Mouse (Mus musculus): ENCODE results near the gene Pde9a.
A peak's percentile ranks its signal among the peaks of the same experiment; 100 is the strongest.

Gene Pde9a

GRCm38 (mm10) chr17:31370931-31371330 lies 15.1 kb upstream of the Pde9a start:
- no peak for DNase-seq (ENCODE audit: low read depth, low spot score)
- no peaks in the 10 kb centered on the region for H3K27me3 ChIP-seq (ENCODE audit: control insufficient read depth, insufficient read depth, low read length, poor library complexity, severe bottlenecking)

GRCm38 (mm10) chr17:31377961-31378360 lies 8.0 kb upstream of the Pde9a start:
- peak; percentile 71 for DNase-seq (ENCODE audit: low read depth, low spot score)
- H3K27me3 ChIP-seq (ENCODE audit: control insufficient read depth, insufficient read depth, low read length, poor library complexity, severe bottlenecking), result no peaks in the 10 kb centered on the region

More at GRCm38 (mm10) chr17:31370931-31371330, 15.1 kb upstream of the Pde9a start:
- no peaks in the 10 kb centered on the region for H3K36me3 ChIP-seq (ENCODE audit: control insufficient read depth, insufficient read depth, low read length, poor library complexity, severe bottlenecking)

GRCm38 (mm10) chr17:31378361-31378761 lies 7.6 kb upstream of the Pde9a start:
- no peaks in the 10 kb centered on the region for H3K27me3 ChIP-seq (ENCODE audit: control insufficient read depth, insufficient read depth, low read length, poor library complexity, severe bottlenecking)
- H3K36me3 ChIP-seq (ENCODE audit: control insufficient read depth, insufficient read depth, low read length, poor library complexity, severe bottlenecking), result no peaks in the 10 kb centered on the region
- no peak for DNase-seq (ENCODE audit: low read depth, low spot score)

More at GRCm38 (mm10) chr17:31377961-31378360, 8.0 kb upstream of the Pde9a start:
- H3K36me3 ChIP-seq (ENCODE audit: control insufficient read depth, insufficient read depth, low read length, poor library complexity, severe bottlenecking), result no peaks in the 10 kb centered on the region

- no peaks in the 10 kb centered on the region for H3K36me3 ChIP-seq (ENCODE audit: control insufficient read depth, insufficient read depth, low read length, poor library complexity, severe bottlenecking)
- H3K27me3 ChIP-seq (ENCODE audit: control insufficient read depth, insufficient read depth, low read length, poor library complexity, severe bottlenecking), result no peaks in the 10 kb centered on the region
- no peak for DNase-seq (ENCODE audit: low read depth, low spot score)
Observed at GRCm38 (mm10) chr17:31379086-31379485, 6.9 kb upstream of the Pde9a start.

GRCm38 (mm10) chr17:31379863-31380262 lies 6.1 kb upstream of the Pde9a start:
- Histone ChIP-seq H3K27me3 (ENCODE audit: control insufficient read depth, insufficient read depth, low read length, poor library complexity, severe bottlenecking) (no peaks in the 10 kb centered on the region), H3K36me3 (ENCODE audit: control insufficient read depth, insufficient read depth, low read length, poor library complexity, severe bottlenecking) (no peaks in the 10 kb centered on the region)
- no peak for DNase-seq (ENCODE audit: low read depth, low spot score)

GRCm38 (mm10) chr17:31383320-31383719 lies 2.7 kb upstream of the Pde9a start:
- Histone ChIP-seq H3K27me3 (ENCODE audit: control insufficient read depth, insufficient read depth, low read length, poor library complexity, severe bottlenecking) (no peaks in the 10 kb centered on the region), H3K36me3 (ENCODE audit: control insufficient read depth, insufficient read depth, low read length, poor library complexity, severe bottlenecking) (no peaks in the 10 kb centered on the region)
- DNase-seq (ENCODE audit: low read depth, low spot score), result no peak

GRCm38 (mm10) chr17:31384968-31385627 lies 912 bp upstream of the Pde9a start:
- H3K27me3 ChIP-seq (ENCODE audit: control insufficient read depth, insufficient read depth, low read length, poor library complexity, severe bottlenecking), result no peaks in the 10 kb centered on the region
- DNase-seq (ENCODE audit: low read depth, low spot score), result no peak

GRCm38 (mm10) chr17:31386766-31387275 lies 811 bp downstream of the Pde9a start:
- DNase-seq (ENCODE audit: low read depth, low spot score), result no peak
- Histone ChIP-seq H3K27me3 (ENCODE audit: control insufficient read depth, insufficient read depth, low read length, poor library complexity, severe bottlenecking) (no peaks in the 10 kb centered on the region), H3K36me3 (ENCODE audit: control insufficient read depth, insufficient read depth, low read length, poor library complexity, severe bottlenecking) (no peaks in the 10 kb centered on the region)

More at GRCm38 (mm10) chr17:31384968-31385627, 912 bp upstream of the Pde9a start:
- no peaks in the 10 kb centered on the region for H3K36me3 ChIP-seq (ENCODE audit: control insufficient read depth, insufficient read depth, low read length, poor library complexity, severe bottlenecking)

GRCm38 (mm10) chr17:31389432-31390050 lies 3.5 kb downstream of the Pde9a start:
- DNase-seq (ENCODE audit: low read depth, low spot score), result no peak

GRCm38 (mm10) chr17:31391462-31391861 lies 5.5 kb downstream of the Pde9a start:
- no peak for DNase-seq (ENCODE audit: low read depth, low spot score)
- H3K27me3 ChIP-seq (ENCODE audit: control insufficient read depth, insufficient read depth, low read length, poor library complexity, severe bottlenecking), result no peaks in the 10 kb centered on the region
- no peaks in the 10 kb centered on the region for H3K36me3 ChIP-seq (ENCODE audit: control insufficient read depth, insufficient read depth, low read length, poor library complexity, severe bottlenecking)

More at GRCm38 (mm10) chr17:31389432-31390050, 3.5 kb downstream of the Pde9a start:
- Histone ChIP-seq H3K27me3 (ENCODE audit: control insufficient read depth, insufficient read depth, low read length, poor library complexity, severe bottlenecking) (no peaks in the 10 kb centered on the region), H3K36me3 (ENCODE audit: control insufficient read depth, insufficient read depth, low read length, poor library complexity, severe bottlenecking) (no peaks in the 10 kb centered on the region)

GRCm38 (mm10) chr17:31392041-31392440 lies 6.0 kb downstream of the Pde9a start:
- no peaks in the 10 kb centered on the region for H3K27me3 ChIP-seq (ENCODE audit: control insufficient read depth, insufficient read depth, low read length, poor library complexity, severe bottlenecking)
- no peak for DNase-seq (ENCODE audit: low read depth, low spot score)
- no peaks in the 10 kb centered on the region for H3K36me3 ChIP-seq (ENCODE audit: control insufficient read depth, insufficient read depth, low read length, poor library complexity, severe bottlenecking)

GRCm38 (mm10) chr17:31393811-31394210 lies 7.8 kb downstream of the Pde9a start:
- DNase-seq (ENCODE audit: low read depth, low spot score), result no peak
- Histone ChIP-seq H3K27me3 (ENCODE audit: control insufficient read depth, insufficient read depth, low read length, poor library complexity, severe bottlenecking) (no peaks in the 10 kb centered on the region), H3K36me3 (ENCODE audit: control insufficient read depth, insufficient read depth, low read length, poor library complexity, severe bottlenecking) (no peaks in the 10 kb centered on the region)

GRCm38 (mm10) chr17:31400294-31400693 lies 14.3 kb downstream of the Pde9a start:
- Histone ChIP-seq H3K27me3 (ENCODE audit: control insufficient read depth, insufficient read depth, low read length, poor library complexity, severe bottlenecking) (no peaks in the 10 kb centered on the region), H3K36me3 (ENCODE audit: control insufficient read depth, insufficient read depth, low read length, poor library complexity, severe bottlenecking) (no peaks in the 10 kb centered on the region)
- DNase-seq (ENCODE audit: low read depth, low spot score), result no peak

GRCm38 (mm10) chr17:31401160-31401559 lies 15.2 kb downstream of the Pde9a start:
- no peak for DNase-seq (ENCODE audit: low read depth, low spot score)
- Histone ChIP-seq H3K27me3 (ENCODE audit: control insufficient read depth, insufficient read depth, low read length, poor library complexity, severe bottlenecking) (no peaks in the 10 kb centered on the region), H3K36me3 (ENCODE audit: control insufficient read depth, insufficient read depth, low read length, poor library complexity, severe bottlenecking) (no peaks in the 10 kb centered on the region)

- no peak for DNase-seq (ENCODE audit: low read depth, low spot score)
- no peaks in the 10 kb centered on the region for H3K27me3 ChIP-seq (ENCODE audit: control insufficient read depth, insufficient read depth, low read length, poor library complexity, severe bottlenecking)
- no peaks in the 10 kb centered on the region for H3K36me3 ChIP-seq (ENCODE audit: control insufficient read depth, insufficient read depth, low read length, poor library complexity, severe bottlenecking)
Observed at GRCm38 (mm10) chr17:31402713-31403112, 16.7 kb downstream of the Pde9a start.

All from splenic B cell, adult 2 months (primary cell).